Mouse (Mus musculus): ENCODE measurements around the gene S100a6. TPM values are rescaled to one million over a fixed set of nuclear protein-coding genes. Genes with fewer than 3 reads are reported as not detected.

S100a6 gene
- polyA plus RNA-seq, 1 experiment = 90.6 TPM

- no peak for TF ChIP-seq POLR2A (IDR thresholded peaks at IDR 0.05; ENCODE audit: low read depth, low read length)
- no peak for TF ChIP-seq CTCF (IDR thresholded peaks at IDR 0.05; ENCODE audit: extremely low read depth, insufficient read depth, insufficient read length, insufficient replicate concordance)
- DNase-seq (ENCODE audit: low read depth in 1 of 2, low spot score in 2 of 2) = no peak
- no peaks in the 10 kb centered on the region for H3K27me3 ChIP-seq (ENCODE audit: control insufficient read depth, insufficient read depth, low read length)
- no peak overlapping the region for H3K4me3 ChIP-seq (ENCODE audit: extremely low read depth, insufficient read depth, insufficient read length)
- peaks cover 37% of the 10 kb centered on the region; the same call in 1 of the 2 replicates for H3K4me1 ChIP-seq (ENCODE audit: control insufficient read depth, insufficient read depth, insufficient read length)
- WGBS = 32% methylated on average over 6 of the region's 6 CpGs
- H3K36me3 ChIP-seq (ENCODE audit: control insufficient read depth, insufficient read depth, low read length) = no peaks in the 10 kb centered on the region
- H3K27ac ChIP-seq (ENCODE audit: insufficient read depth, low read length) = peak overlapping the region; percentile 49
Measured at GRCm38 (mm10) chr3:90589390-90589789, 23.3 kb upstream of the S100a6 start.

DNA sequence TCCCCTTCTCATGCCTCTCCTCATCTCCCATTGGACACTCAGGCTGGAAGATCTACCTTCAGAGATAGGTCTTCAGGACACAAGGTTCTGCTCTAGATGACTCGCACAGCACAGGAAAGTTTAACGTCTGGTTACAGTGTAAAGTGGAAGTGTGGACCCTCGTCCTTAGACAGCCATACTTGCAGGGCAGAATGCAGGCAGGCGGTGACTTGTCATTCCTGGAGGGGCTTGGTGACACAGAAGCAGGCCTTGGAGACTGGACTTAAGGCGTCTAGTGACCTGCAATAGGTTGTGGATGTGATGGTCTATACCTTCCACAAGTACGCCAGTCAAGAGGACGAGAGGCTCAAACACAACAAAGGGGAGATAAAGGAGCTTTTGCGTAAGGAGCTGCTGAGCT is 22.7 kb upstream of the S100a6 start, which contains the start of gene S100a2:
S100a2 (plus strand) TSS at position 301 of the 400 bp plus-strand sequence.
- H3K4me3 ChIP-seq (ENCODE audit: extremely low read depth, insufficient read depth, insufficient read length) = no peak within 1 kb of the TSS
- DNase-seq (ENCODE audit: low read depth in 1 of 2, low spot score in 2 of 2) = no peak
- no peaks in the 10 kb centered on the region for H3K27me3 ChIP-seq (ENCODE audit: control insufficient read depth, insufficient read depth, low read length)
- WGBS = 79% methylated on average over 8 of the region's 8 CpGs
- H3K4me1 ChIP-seq (ENCODE audit: control insufficient read depth, insufficient read depth, insufficient read length) = peaks cover 37% of the 10 kb centered on the region; the same call in 1 of the 2 replicates
- peak within 1 kb of the TSS; percentile 49 for H3K27ac ChIP-seq (ENCODE audit: insufficient read depth, low read length)
- TF ChIP-seq POLR2A (IDR thresholded peaks at IDR 0.05; ENCODE audit: low read depth, low read length) (no peak), CTCF (IDR thresholded peaks at IDR 0.05; ENCODE audit: extremely low read depth, insufficient read depth, insufficient read length, insufficient replicate concordance) (no peak)
- H3K36me3 ChIP-seq (ENCODE audit: control insufficient read depth, insufficient read depth, low read length) = no peaks in the 10 kb centered on the region

DNA sequence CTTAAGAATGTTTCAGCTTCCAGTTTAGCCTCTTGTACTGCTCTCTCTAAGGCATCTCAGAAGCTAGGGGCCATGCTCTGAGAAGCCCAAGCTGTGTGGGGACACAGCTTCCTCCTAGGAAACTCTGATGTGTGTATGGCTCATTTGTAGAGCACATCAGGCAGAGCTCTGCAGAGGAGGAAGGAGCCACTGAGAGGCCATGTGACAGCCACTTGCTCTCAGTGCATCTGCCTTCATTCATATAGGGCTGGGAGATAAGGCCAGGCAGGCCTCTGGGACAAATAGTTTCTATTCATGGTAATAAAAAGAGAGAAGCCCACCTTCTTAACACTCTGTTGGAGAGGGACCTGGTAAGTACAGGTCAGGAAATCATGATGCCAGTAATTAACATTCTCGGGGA is 18.2 kb upstream of the S100a6 start:
- Histone ChIP-seq H3K4me1 (ENCODE audit: control insufficient read depth, insufficient read depth, insufficient read length) (peaks cover 8% of the 10 kb centered on the region; the same call in 1 of the 2 replicates), H3K27ac (ENCODE audit: insufficient read depth, low read length) (no peak overlapping the region), H3K4me3 (ENCODE audit: extremely low read depth, insufficient read depth, insufficient read length) (no peak overlapping the region), H3K36me3 (ENCODE audit: control insufficient read depth, insufficient read depth, low read length) (no peaks in the 10 kb centered on the region), H3K27me3 (ENCODE audit: control insufficient read depth, insufficient read depth, low read length) (no peaks in the 10 kb centered on the region)
- WGBS = 89% methylated on average over 1 of the region's 1 CpGs
- DNase-seq (ENCODE audit: low read depth in 1 of 2, low spot score in 2 of 2) = no peak
- no peak for TF ChIP-seq POLR2A (IDR thresholded peaks at IDR 0.05; ENCODE audit: low read depth, low read length)
- TF ChIP-seq CTCF (IDR thresholded peaks at IDR 0.05; ENCODE audit: extremely low read depth, insufficient read depth, insufficient read length, insufficient replicate concordance) = no peak

- no peak for TF ChIP-seq CTCF (IDR thresholded peaks at IDR 0.05; ENCODE audit: extremely low read depth, insufficient read depth, insufficient read length, insufficient replicate concordance)
- TF ChIP-seq POLR2A (IDR thresholded peaks at IDR 0.05; ENCODE audit: low read depth, low read length) = no peak
- DNase-seq (ENCODE audit: low read depth in 1 of 2, low spot score in 2 of 2) = no peak
- 82% methylated on average over 5 of the region's 5 CpGs for whole genome bisulfite sequencing
Measured at GRCm38 (mm10) chr3:90595556-90595955, 17.1 kb upstream of the S100a6 start.

GRCm38 (mm10) chr3:90596810-90597209 is 15.9 kb upstream of the S100a6 start:
- DNase-seq (ENCODE audit: low read depth in 1 of 2, low spot score in 2 of 2) = no peak
- no peak overlapping the region for H3K4me3 ChIP-seq (ENCODE audit: extremely low read depth, insufficient read depth, insufficient read length)
- no peaks in the 10 kb centered on the region for H3K4me1 ChIP-seq (ENCODE audit: control insufficient read depth, insufficient read depth, insufficient read length)
- no peak for TF ChIP-seq CTCF (IDR thresholded peaks at IDR 0.05; ENCODE audit: extremely low read depth, insufficient read depth, insufficient read length, insufficient replicate concordance)
- TF ChIP-seq POLR2A (IDR thresholded peaks at IDR 0.05; ENCODE audit: low read depth, low read length) = no peak
- H3K27ac ChIP-seq (ENCODE audit: insufficient read depth, low read length) = no peak overlapping the region
- no peaks in the 10 kb centered on the region for H3K27me3 ChIP-seq (ENCODE audit: control insufficient read depth, insufficient read depth, low read length)
- 92% methylated on average over 6 of the region's 6 CpGs for WGBS
- H3K36me3 ChIP-seq (ENCODE audit: control insufficient read depth, insufficient read depth, low read length) = no peaks in the 10 kb centered on the region

More at GRCm38 (mm10) chr3:90595556-90595955, 17.1 kb upstream of the S100a6 start:
- Histone ChIP-seq H3K36me3 (ENCODE audit: control insufficient read depth, insufficient read depth, low read length) (no peaks in the 10 kb centered on the region), H3K27me3 (ENCODE audit: control insufficient read depth, insufficient read depth, low read length) (no peaks in the 10 kb centered on the region), H3K4me1 (ENCODE audit: control insufficient read depth, insufficient read depth, insufficient read length) (no peaks in the 10 kb centered on the region), H3K27ac (ENCODE audit: insufficient read depth, low read length) (no peak overlapping the region), H3K4me3 (ENCODE audit: extremely low read depth, insufficient read depth, insufficient read length) (no peak overlapping the region)

DNA sequence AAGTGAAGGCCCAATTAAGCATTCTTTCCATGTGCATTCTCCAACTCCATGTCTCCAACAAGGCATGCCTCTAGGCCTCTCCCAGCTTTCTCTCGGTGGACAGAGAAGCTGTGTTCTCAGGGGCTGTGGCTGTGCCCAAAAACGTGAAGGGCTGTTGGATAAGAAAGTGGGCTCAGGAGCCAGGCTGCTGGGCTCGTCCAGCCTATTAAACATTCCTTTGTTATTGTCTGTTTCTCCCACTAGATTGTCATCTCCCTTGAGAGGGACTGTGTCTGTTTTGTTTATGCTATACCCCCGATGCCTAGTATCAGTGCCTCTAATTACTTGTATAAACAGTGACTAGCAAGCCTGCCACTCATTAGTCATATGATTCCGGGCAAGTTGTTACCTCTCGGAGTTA is 14.9 kb upstream of the S100a6 start:
- Histone ChIP-seq H3K4me3 (ENCODE audit: extremely low read depth, insufficient read depth, insufficient read length) (no peak overlapping the region), H3K36me3 (ENCODE audit: control insufficient read depth, insufficient read depth, low read length) (no peaks in the 10 kb centered on the region), H3K4me1 (ENCODE audit: control insufficient read depth, insufficient read depth, insufficient read length) (no peaks in the 10 kb centered on the region), H3K27me3 (ENCODE audit: control insufficient read depth, insufficient read depth, low read length) (no peaks in the 10 kb centered on the region), H3K27ac (ENCODE audit: insufficient read depth, low read length) (no peak overlapping the region)
- no peak for TF ChIP-seq CTCF (IDR thresholded peaks at IDR 0.05; ENCODE audit: extremely low read depth, insufficient read depth, insufficient read length, insufficient replicate concordance)
- TF ChIP-seq POLR2A (IDR thresholded peaks at IDR 0.05; ENCODE audit: low read depth, low read length) = no peak
- no peak for DNase-seq (ENCODE audit: low read depth in 1 of 2, low spot score in 2 of 2)
- WGBS = 87% methylated on average over 6 of the region's 6 CpGs

GRCm38 (mm10) chr3:90598212-90598611 is 14.5 kb upstream of the S100a6 start:
- Histone ChIP-seq H3K27ac (ENCODE audit: insufficient read depth, low read length) (no peak overlapping the region), H3K27me3 (ENCODE audit: control insufficient read depth, insufficient read depth, low read length) (no peaks in the 10 kb centered on the region)
- 57% methylated on average over 4 of the region's 4 CpGs for WGBS

More at GRCm38 (mm10) chr3:90598212-90598611, 14.5 kb upstream of the S100a6 start:
- Histone ChIP-seq H3K36me3 (ENCODE audit: control insufficient read depth, insufficient read depth, low read length) (no peaks in the 10 kb centered on the region), H3K4me1 (ENCODE audit: control insufficient read depth, insufficient read depth, insufficient read length) (peaks cover 1% of the 10 kb centered on the region; the same call in 1 of the 2 replicates), H3K4me3 (ENCODE audit: extremely low read depth, insufficient read depth, insufficient read length) (no peak overlapping the region)
- TF ChIP-seq CTCF (IDR thresholded peaks at IDR 0.05; ENCODE audit: extremely low read depth, insufficient read depth, insufficient read length, insufficient replicate concordance) (no peak), POLR2A (IDR thresholded peaks at IDR 0.05; ENCODE audit: low read depth, low read length) (no peak)
- DNase-seq (ENCODE audit: low read depth in 1 of 2, low spot score in 2 of 2) = no peak

Measured in spleen, adult 2 months (tissue).